Mouse (Mus musculus): ENCODE measurements around the gene Armc9. TPM values are rescaled to one million over a fixed set of nuclear protein-coding genes. Genes with fewer than 3 reads are reported as not detected.
A peak's percentile ranks its signal among the peaks of the same experiment; 100 is the strongest.

Armc9 gene
- total and polyA plus RNA-seq, 3 experiments, result 10.9 to 15.5 (median 15.1) TPM

DNA sequence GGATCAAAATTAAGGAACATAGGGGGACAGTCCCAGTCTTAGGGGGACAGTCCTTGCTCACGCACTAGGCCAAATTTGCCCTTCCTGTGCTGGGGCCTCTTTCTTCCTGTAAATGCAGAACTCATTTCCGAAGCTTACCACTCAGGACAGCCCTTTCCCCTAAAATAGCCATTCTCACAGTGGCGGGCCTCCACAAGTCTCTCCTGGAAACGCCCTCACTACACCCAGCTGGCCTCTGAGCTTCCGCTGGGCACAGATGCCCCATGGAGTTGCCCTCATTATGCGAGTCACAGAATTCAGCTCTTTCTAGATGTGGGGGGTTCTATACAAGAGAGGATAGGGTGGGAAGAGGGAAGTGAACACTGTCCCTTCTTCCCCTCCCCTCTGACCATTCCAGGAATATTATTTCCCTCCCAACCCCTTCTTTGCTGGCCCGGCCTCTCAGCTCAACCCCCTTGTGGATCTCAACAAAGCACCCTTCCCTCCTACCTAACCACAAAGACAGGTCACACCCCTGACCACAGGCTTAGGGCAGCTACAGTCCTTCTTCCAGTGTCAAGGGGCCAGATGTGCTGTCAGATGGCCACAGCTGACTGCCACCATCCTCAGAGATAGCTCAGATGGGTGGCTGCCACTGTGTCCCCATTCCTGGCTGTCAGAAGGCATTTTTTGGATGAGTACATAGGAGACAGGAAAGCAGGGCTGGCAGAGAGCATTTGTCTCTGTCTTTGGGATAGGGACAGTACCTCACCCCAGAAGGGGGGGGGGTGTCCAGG, 109.2 kb downstream of the Armc9 start:
- Histone ChIP-seq H3K36me3 (replicated peaks in 1 of 2; ENCODE audit: control insufficient read depth in 1 of 2, insufficient read depth in 1 of 2, low read length in 1 of 2) (no peaks in the 10 kb centered on the region), H3K9me3 (replicated peaks; ENCODE audit: low read length) (no peaks in the 10 kb centered on the region), H3K4me2 (ENCODE audit: insufficient read depth, low read depth, poor library complexity, severe bottlenecking) (peak overlapping the region; percentile 37; the same call in 1 of the 2 replicates), H3K9ac (ENCODE audit: insufficient read depth, low read depth) (no peak overlapping the region), H3K4me1 (ENCODE audit: control insufficient read depth in 1 of 2, insufficient read depth in 2 of 2) (peaks cover 30 to 65% of the 10 kb centered on the region in 2 experiments), H3K27me3 (replicated peaks) (no peaks in the 10 kb centered on the region), H3K27ac (ENCODE audit: insufficient read depth, low read depth) (peak overlapping the region; percentile 55; the same call in 1 of the 2 replicates), H3K79me2 (replicated peaks; ENCODE audit: control insufficient read depth, extremely low read depth, insufficient read depth, poor library complexity, severe bottlenecking) (no peaks in the 10 kb centered on the region), H3K4me3 (replicated peaks in 1 of 3; ENCODE audit: low read depth in 2 of 3, low read length in 2 of 3, poor library complexity in 1 of 3) (no peak overlapping the region)
- DNase-seq (ENCODE audit: extremely low read depth), result peak; percentile 58
- dilution Hi-C loops (cut with MboI; ENCODE audit: extremely low pct_ligation_motif_present, extremely low pct_unique_long_range_greater_than_20kb, low sequenced_read_pairs) (no loop called here), in situ Hi-C loops (cut with MboI; ENCODE audit: low pct_ligation_motif_present, low pct_unique_long_range_greater_than_20kb, low sequenced_read_pairs) (no loop called here)
- TF ChIP-seq E2F4 (IDR thresholded peaks at IDR 0.05; ENCODE audit: insufficient replicate concordance, low read depth, low read length) (no peak), MXI1 (IDR thresholded peaks at IDR 0.05; ENCODE audit: low read depth, low read length) (peak; percentile 40; the same call in 1 of the 2 replicates), MAFK (IDR thresholded peaks at IDR 0.05; ENCODE audit: insufficient replicate concordance, low read length) (no peak), USF1 (IDR thresholded peaks at IDR 0.05; ENCODE audit: low read depth, low read length) (no peak), RCOR1 (conservative IDR thresholded peaks at IDR 0.05; ENCODE audit: low read depth, low read length) (peak; percentile 38; the same call in 1 of the 2 replicates), CHD2 (IDR thresholded peaks at IDR 0.05; ENCODE audit: low read length) (no peak), ZNF384 (IDR thresholded peaks at IDR 0.05; ENCODE audit: low read depth, low read length) (no peak), KAT2A (IDR thresholded peaks at IDR 0.05; ENCODE audit: insufficient replicate concordance, low read length) (no peak), POLR2A (IDR thresholded peaks at IDR 0.05; ENCODE audit: low read depth, low read length) (no peak), MYC (IDR thresholded peaks at IDR 0.05; ENCODE audit: low read depth, low read length) (no peak), SIN3A (IDR thresholded peaks at IDR 0.05; ENCODE audit: low read length) (peak; percentile 62), GABPA (IDR thresholded peaks at IDR 0.05; ENCODE audit: insufficient replicate concordance, low read depth, low read length) (no peak), MAZ (IDR thresholded peaks at IDR 0.05; ENCODE audit: low read depth, low read length) (0 out of 2 replicates have a peak, but pooled peaks have one; percentile 36), RAD21 (IDR thresholded peaks at IDR 0.05; ENCODE audit: low read depth, low read length) (no peak), MEF2A (IDR thresholded peaks at IDR 0.05; ENCODE audit: borderline replicate concordance, low read depth, low read length) (peak; percentile 96), PAX5 (IDR thresholded peaks at IDR 0.05; ENCODE audit: low read length) (no peak), NRF1 (IDR thresholded peaks at IDR 0.05; ENCODE audit: low read depth, low read length) (no peak), UBTF (IDR thresholded peaks at IDR 0.05; ENCODE audit: low read depth, low read length) (no peak), JUN (IDR thresholded peaks at IDR 0.05; ENCODE audit: insufficient read depth, low read depth, low read length) (no peak), ZMIZ1 (IDR thresholded peaks at IDR 0.05; ENCODE audit: low read depth, low read length) (no peak), ELF1 (IDR thresholded peaks at IDR 0.05; ENCODE audit: low read depth, low read length) (peak; percentile 65), USF2 (conservative IDR thresholded peaks at IDR 0.05; ENCODE audit: low read depth, low read length) (no peak), ETS1 (conservative IDR thresholded peaks at IDR 0.05; ENCODE audit: low read depth, low read length) (peak; percentile 86), CTCF (conservative IDR thresholded peaks at IDR 0.05 in 1 of 2, IDR thresholded peaks at IDR 0.05 in 1 of 2; ENCODE audit: low read depth in 2 of 2, low read length in 2 of 2) (no peak), NELFE (IDR thresholded peaks at IDR 0.05; ENCODE audit: low read depth, low read length) (no peak), JUND (conservative IDR thresholded peaks at IDR 0.05; ENCODE audit: low read depth, low read length) (no peak), IRF4 (IDR thresholded peaks at IDR 0.05; ENCODE audit: low read depth, low read length) (peak; percentile 77), BHLHE40 (IDR thresholded peaks at IDR 0.05; ENCODE audit: low read depth, low read length) (peak; percentile 65), MAX (IDR thresholded peaks at IDR 0.05; ENCODE audit: low read length) (0 out of 2 replicates have a peak, but pooled peaks have one; percentile 20), EP300 (IDR thresholded peaks at IDR 0.05; ENCODE audit: low read length) (peak; percentile 41; the same call in 1 of the 2 replicates), ZC3H11A (IDR thresholded peaks at IDR 0.05; ENCODE audit: low read depth, low read length) (no peak), TBP (conservative IDR thresholded peaks at IDR 0.05; ENCODE audit: low read depth, low read length) (no peak), ZKSCAN1 (IDR thresholded peaks at IDR 0.05; ENCODE audit: borderline replicate concordance, low read depth, low read length) (no peak), POLR2AphosphoS2 (IDR thresholded peaks at IDR 0.05; ENCODE audit: low read depth, low read length) (no peak), CHD1 (IDR thresholded peaks at IDR 0.05; ENCODE audit: low read depth, low read length) (no peak), SMC3 (IDR thresholded peaks at IDR 0.05; ENCODE audit: low read depth, low read length) (no peak), TCF12 (IDR thresholded peaks at IDR 0.05; ENCODE audit: low read depth, low read length) (peak; percentile 56), HCFC1 (IDR thresholded peaks at IDR 0.05; ENCODE audit: low read depth, low read length) (peak; percentile 54)

Data from CH12.LX (cell line).